Mouse (Mus musculus) liver, postnatal 0 days (tissue): Measurements from ENCODE around the gene Ube2e2. TPM values are rescaled to one million over a fixed set of nuclear protein-coding genes. Genes with fewer than 3 reads are reported as not detected.

Source experiments
- ATAC-seq: fragments of 200-750 bp; cut with Nextera tagmentation; 2 replicates; pipeline ENCODE4 v1.8.0; 2017; ENCODE audit warnings: mild to moderate bottlenecking, moderate library complexity
- DNase-seq: peaks from one replicate; pipeline ENCODE4 v3.0.0-alpha.2; 2016
- H3K27ac ChIP-seq: fragments of 300-500 bp; sonication (generic); 2 replicates; pipeline ENCODE4 v1.5.1; 2014; ENCODE audit warnings: antibody characterized with exemption, moderate library complexity, mild to moderate bottlenecking, low read depth
- H3K27me3 ChIP-seq: fragments of 300-500 bp; sonication (generic); 2 replicates; pipeline ENCODE4 v1.6.1; 2014; ENCODE audit warnings: low read length, control low read depth, mixed read lengths; ENCODE audit not compliant: insufficient read depth
- H3K36me3 ChIP-seq: fragments of 300-500 bp; sonication (generic); replicated peaks from 2 replicates; pipeline ENCODE4 v1.6.1; 2014; ENCODE audit warnings: mild to moderate bottlenecking, control low read depth, low read length, moderate library complexity, mixed read lengths; ENCODE audit not compliant: insufficient read depth
- H3K4me1 ChIP-seq: fragments of 300-500 bp; sonication (generic); 2 replicates; pipeline ENCODE4 v1.6.1; 2014; ENCODE audit warnings: antibody characterized with exemption, mild to moderate bottlenecking, control low read depth; ENCODE audit not compliant: insufficient read depth
- H3K4me2 ChIP-seq: fragments of 300-500 bp; sonication (generic); 2 replicates; pipeline ENCODE4 v1.6.1; 2014; ENCODE audit warnings: low read depth, mild to moderate bottlenecking, low read length, moderate library complexity, mixed read lengths
- H3K4me3 ChIP-seq: fragments of 300-500 bp; sonication (generic); 2 replicates; pipeline ENCODE4 v1.5.1; 2014; ENCODE audit warnings: low read depth, low read length
- H3K9ac ChIP-seq: fragments of 300-500 bp; sonication (generic); replicated peaks from 2 replicates; pipeline ENCODE4 v1.6.1; 2014; ENCODE audit warnings: mild to moderate bottlenecking, moderate library complexity
- H3K9me3 ChIP-seq: fragments of 300-500 bp; sonication (generic); 2 replicates; pipeline ENCODE4 v1.6.1; 2016; ENCODE audit warnings: mild to moderate bottlenecking, control low read depth, low read length, mixed read lengths
- CTCF ChIP-seq: sonication (generic); IDR thresholded peaks from 2 replicates; pipeline ENCODE4 v1.5.1; 2016; ENCODE audit warnings: antibody characterized with exemption, low read depth
- EP300 ChIP-seq: IDR thresholded peaks from 2 replicates; pipeline ENCODE4 v1.6.1; 2016; ENCODE audit warnings: antibody characterized with exemption, low read depth, mild to moderate bottlenecking
- WGBS: fragments of 180-500 bp; shearing (Covaris S2); extraction: QIAGEN DNeasy Blood & Tissue Kit; methylation state at CpG from one replicate; pipeline ENCODE4 v1.1.7; 2014; ENCODE audit not compliant: insufficient replicate concordance; 5-methylcytosine and 5-hydroxymethylcytosine counted together
- polyA plus RNA-seq: library from polyadenylated mRNA; unstranded; fragments of >200 nt; fragmentation: Nextera tagmentation; extraction: Ambion mirVana; gene quantifications from 2 replicates; pipeline ENCODE4 v1.2.1, GENCODE M21; 2015

Ube2e2 gene
- polyA plus RNA-seq, 1 experiment from 2014 or later = 24.6 TPM

- H3K4me3 ChIP-seq = no peak overlapping the region
- WGBS = 91% methylated on average over 2 of the region's 2 CpGs
These were observed 226.3 kb downstream of the Ube2e2 start for GRCm38 (mm10) chr14:18667755-18668154.

GRCm38 (mm10) chr14:18666251-18666650, 227.8 kb downstream of the Ube2e2 start:
- Histone ChIP-seq H3K27me3 (no peaks in the 10 kb centered on the region), H3K4me2 (no peak overlapping the region), H3K36me3 (no peaks in the 10 kb centered on the region), H3K9me3 (peaks cover 6% of the 10 kb centered on the region; the same call in 1 of the 2 replicates), H3K9ac (no peak overlapping the region), H3K4me3 (no peak overlapping the region), H3K4me1 (no peaks in the 10 kb centered on the region), H3K27ac (no peak overlapping the region)
- no peak for ATAC-seq
- DNase-seq = no peak
- TF ChIP-seq EP300 = no peak
- TF ChIP-seq CTCF = no peak
- 86% methylated on average over 1 of the region's 1 CpGs for WGBS

More at GRCm38 (mm10) chr14:18667755-18668154, 226.3 kb downstream of the Ube2e2 start:
- Histone ChIP-seq H3K9me3 (no peaks in the 10 kb centered on the region), H3K4me1 (no peaks in the 10 kb centered on the region), H3K4me2 (no peak overlapping the region), H3K9ac (no peak overlapping the region), H3K36me3 (no peaks in the 10 kb centered on the region), H3K27me3 (no peaks in the 10 kb centered on the region), H3K27ac (no peak overlapping the region)
- DNase-seq (no peak), ATAC-seq (no peak)
- TF ChIP-seq CTCF (no peak), EP300 (no peak)

- ATAC-seq (0 out of 2 replicates have a peak, but pooled peaks have one; percentile 31), DNase-seq (no peak)
- Histone ChIP-seq H3K9me3 (peaks cover 6% of the 10 kb centered on the region; the same call in 1 of the 2 replicates), H3K4me1 (no peaks in the 10 kb centered on the region), H3K9ac (no peak overlapping the region), H3K4me3 (no peak overlapping the region), H3K36me3 (no peaks in the 10 kb centered on the region), H3K27me3 (no peaks in the 10 kb centered on the region), H3K4me2 (no peak overlapping the region), H3K27ac (no peak overlapping the region)
- 13% methylated on average over 1 of the region's 1 CpGs for WGBS
- TF ChIP-seq CTCF (no peak), EP300 (no peak)
These were observed 228.6 kb downstream of the Ube2e2 start for GRCm38 (mm10) chr14:18665267-18666024.

- TF ChIP-seq CTCF (no peak), EP300 (no peak)
- WGBS = 71% methylated on average over 2 of the region's 2 CpGs
- no peak for ATAC-seq
These were observed 230.4 kb downstream of the Ube2e2 start for GRCm38 (mm10) chr14:18663666-18664065.

DNA sequence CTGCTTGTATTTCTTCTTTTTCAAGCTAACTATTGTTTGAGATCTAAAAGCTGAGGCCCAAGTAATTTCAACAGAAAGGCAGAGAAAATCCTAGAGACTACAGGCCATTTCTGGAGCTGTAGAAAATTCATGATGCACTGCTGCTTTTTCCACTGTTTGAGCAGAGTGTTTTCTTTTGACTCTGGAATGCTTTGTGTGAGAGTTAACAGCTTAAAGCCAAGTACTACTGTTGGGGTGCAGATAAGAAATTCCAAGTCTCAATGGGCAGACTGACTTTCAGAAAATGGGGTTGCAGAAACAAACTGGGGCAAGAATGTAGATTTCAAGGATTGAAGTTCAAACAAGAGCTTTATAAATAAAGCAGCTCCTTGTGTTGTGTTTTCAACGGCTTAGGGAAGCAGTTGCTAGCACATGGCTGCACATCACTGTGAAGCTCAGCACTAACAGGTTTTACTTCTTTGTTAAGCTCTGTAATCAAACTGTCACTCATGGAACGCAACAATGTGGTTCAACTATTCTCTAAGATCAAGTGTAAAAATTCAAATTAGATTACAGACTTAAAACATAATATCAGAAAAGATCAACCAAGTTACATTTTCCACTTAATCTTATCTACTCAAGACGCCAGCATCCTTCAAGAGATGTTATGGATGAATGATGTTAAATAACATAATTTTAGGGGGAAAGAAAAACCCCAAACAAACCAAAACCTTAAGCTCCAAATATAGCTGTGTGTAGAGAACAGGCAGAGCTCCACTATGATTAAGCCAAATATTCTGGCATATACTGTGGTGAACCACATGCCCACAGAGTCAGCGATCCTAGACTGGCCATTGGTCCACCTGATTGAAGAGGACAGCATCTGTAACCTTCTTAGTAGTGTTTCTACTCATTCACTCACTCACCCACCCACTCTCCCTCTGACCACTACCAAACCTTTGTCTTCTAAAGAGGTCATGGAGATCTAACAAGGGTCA, 236.0 kb downstream of the Ube2e2 start:
- no peak for TF ChIP-seq EP300
- TF ChIP-seq CTCF = no peak
- peaks cover 6% of the 10 kb centered on the region; the same call in 1 of the 2 replicates for H3K9me3 ChIP-seq
- ATAC-seq = no peak
- no peak overlapping the region for H3K9ac ChIP-seq
- no peak for DNase-seq
- no peak overlapping the region for H3K4me2 ChIP-seq
- no peak overlapping the region for H3K4me3 ChIP-seq
- no peaks in the 10 kb centered on the region for H3K36me3 ChIP-seq
- WGBS = 67% methylated on average over 4 of the region's 4 CpGs
- H3K27me3 ChIP-seq = no peaks in the 10 kb centered on the region
- H3K27ac ChIP-seq = no peak overlapping the region
- H3K4me1 ChIP-seq = no peaks in the 10 kb centered on the region

More at GRCm38 (mm10) chr14:18663666-18664065, 230.4 kb downstream of the Ube2e2 start:
- Histone ChIP-seq H3K27ac (no peak overlapping the region), H3K27me3 (no peaks in the 10 kb centered on the region), H3K4me1 (no peaks in the 10 kb centered on the region), H3K9me3 (peaks cover 6% of the 10 kb centered on the region; the same call in 1 of the 2 replicates), H3K36me3 (no peaks in the 10 kb centered on the region), H3K4me3 (no peak overlapping the region), H3K9ac (no peak overlapping the region), H3K4me2 (no peak overlapping the region)
- no peak for DNase-seq

DNA sequence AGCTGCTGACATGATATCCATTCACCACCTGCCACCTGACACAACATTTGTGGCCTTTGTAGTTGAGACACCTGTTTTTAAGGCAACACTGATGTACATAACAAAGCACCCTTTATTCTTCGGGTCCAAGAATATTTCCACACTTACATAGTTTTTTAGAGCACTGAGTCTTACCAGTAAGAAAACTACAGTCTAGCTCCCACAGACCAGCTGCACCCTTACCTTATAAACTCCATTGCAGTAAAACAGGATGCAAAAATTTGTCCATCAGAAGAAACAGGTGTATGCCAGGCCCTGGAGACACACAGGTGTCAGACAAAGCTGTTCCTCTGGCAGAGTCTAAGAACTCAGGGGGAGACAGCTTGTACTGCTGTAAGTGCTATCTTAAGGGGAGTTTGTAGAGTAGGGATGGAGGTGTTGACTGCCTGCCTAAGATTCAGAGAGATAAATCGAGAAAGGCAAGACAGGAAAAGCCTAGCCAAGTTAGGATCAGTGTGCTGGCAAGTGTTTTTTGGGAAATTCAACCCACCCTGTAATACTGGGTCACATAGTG, 244.9 kb downstream of the Ube2e2 start:
- H3K4me1 ChIP-seq = no peaks in the 10 kb centered on the region
- no peak for ATAC-seq
- no peak overlapping the region for H3K4me3 ChIP-seq
- no peaks in the 10 kb centered on the region for H3K36me3 ChIP-seq
- WGBS = 63% methylated on average over 2 of the region's 2 CpGs
- TF ChIP-seq CTCF (no peak), EP300 (no peak)
- no peak for DNase-seq
- H3K27ac ChIP-seq = no peak overlapping the region
- H3K9ac ChIP-seq = no peak overlapping the region
- no peaks in the 10 kb centered on the region for H3K9me3 ChIP-seq
- no peak overlapping the region for H3K4me2 ChIP-seq
- H3K27me3 ChIP-seq = no peaks in the 10 kb centered on the region
